Mouse (Mus musculus) cortical plate, adult 2 months (tissue): Measurements from ENCODE around the gene Strip1. TPM values are rescaled to one million over a fixed set of nuclear protein-coding genes. Genes with fewer than 3 reads are reported as not detected.

Experiments used
- H3K27ac ChIP-seq: fragments of 200-500 bp; 2 replicates; pipeline ENCODE4 v1.5.1; 2012; ENCODE audit warnings: low read length, control low read depth, inconsistent platforms; ENCODE audit not compliant: insufficient read depth
- H3K4me1 ChIP-seq: fragments of 200-500 bp; 2 replicates; pipeline ENCODE4 v1.6.1; 2011; ENCODE audit warnings: low read length; ENCODE audit not compliant: control insufficient read depth, insufficient read depth
- H3K4me3 ChIP-seq: fragments of 200-500 bp; 2 replicates; pipeline ENCODE4 v1.5.1; 2011; ENCODE audit warnings: mild to moderate bottlenecking, low read length, control low read depth; ENCODE audit not compliant: insufficient read depth
- CTCF ChIP-seq: fragments of 200-500 bp; IDR thresholded peaks from 2 replicates; pipeline ENCODE4 v1.5.1; 2011; ENCODE audit warnings: mild to moderate bottlenecking, control low read depth, low read length; ENCODE audit not compliant: insufficient read depth; ENCODE audit errors: extremely low read depth
- POLR2A ChIP-seq: fragments of 200-500 bp; IDR thresholded peaks from 2 replicates; pipeline ENCODE4 v1.6.1; 2011; ENCODE audit warnings: mild to moderate bottlenecking, low read length, control low read depth; ENCODE audit not compliant: insufficient read depth; ENCODE audit errors: extremely low read depth
- polyA plus RNA-seq: library from polyadenylated mRNA; depleted of rRNA; stranded (reverse); fragments of >200 nt; gene quantifications from 2 replicates; pipeline ENCODE4 v1.2.3, GENCODE M21; 2012

Gene Strip1
- polyA plus RNA-seq, 1 experiment: 73.7 TPM

DNA sequence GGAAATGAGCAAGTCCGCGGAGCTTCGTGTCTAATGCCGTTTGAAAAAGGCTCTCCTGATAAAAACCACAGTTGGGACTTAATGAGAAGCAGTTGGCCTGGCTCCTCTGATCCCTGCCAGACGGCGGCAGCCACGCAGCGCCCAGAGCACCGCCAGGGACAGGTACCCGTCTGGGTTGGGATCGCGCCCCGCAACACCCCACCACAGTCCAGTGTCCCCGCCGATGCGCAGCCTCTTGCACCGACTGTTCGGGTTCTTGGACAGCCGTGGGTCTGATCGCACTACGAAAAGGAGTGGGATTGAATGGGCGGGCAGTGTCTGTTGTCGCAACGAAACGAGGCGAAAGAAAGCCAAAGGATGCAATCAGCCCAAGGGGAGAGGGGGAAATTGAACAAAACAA lies 34.9 kb downstream of the Strip1 start:
- no peaks in the 10 kb centered on the region for H3K4me1 ChIP-seq
- no peak overlapping the region for H3K4me3 ChIP-seq
- no peak overlapping the region for H3K27ac ChIP-seq
- TF ChIP-seq POLR2A (no peak), CTCF (no peak)

DNA sequence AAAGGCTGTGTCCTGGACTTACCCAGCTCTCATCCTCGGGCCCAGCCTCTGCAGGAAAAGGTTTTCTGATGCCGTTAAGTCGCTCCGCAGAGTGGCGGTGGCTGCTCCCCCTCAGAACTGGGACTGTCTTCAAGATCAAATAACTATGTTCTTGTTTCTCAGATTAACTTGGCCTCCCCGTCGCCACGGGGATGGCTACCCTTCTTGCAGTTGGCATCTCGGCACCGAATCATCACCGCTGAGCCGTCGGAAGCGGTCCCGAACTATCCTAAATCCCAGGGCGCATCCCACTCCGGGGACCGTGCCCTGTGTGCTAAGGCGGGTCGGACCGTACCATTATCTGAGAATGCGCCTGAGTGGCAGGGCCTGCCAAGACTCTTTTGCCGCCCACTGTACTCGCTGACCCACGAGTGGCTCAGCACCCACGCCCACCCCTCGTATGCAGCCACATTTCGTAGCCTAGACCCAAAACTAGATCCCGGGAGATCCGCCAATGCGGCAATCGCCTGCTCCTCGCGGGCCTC lies 35.5 kb downstream of the Strip1 start:
- no peak for TF ChIP-seq CTCF
- H3K4me1 ChIP-seq: no peaks in the 10 kb centered on the region
- no peak overlapping the region for H3K27ac ChIP-seq
- H3K4me3 ChIP-seq: no peak overlapping the region

DNA sequence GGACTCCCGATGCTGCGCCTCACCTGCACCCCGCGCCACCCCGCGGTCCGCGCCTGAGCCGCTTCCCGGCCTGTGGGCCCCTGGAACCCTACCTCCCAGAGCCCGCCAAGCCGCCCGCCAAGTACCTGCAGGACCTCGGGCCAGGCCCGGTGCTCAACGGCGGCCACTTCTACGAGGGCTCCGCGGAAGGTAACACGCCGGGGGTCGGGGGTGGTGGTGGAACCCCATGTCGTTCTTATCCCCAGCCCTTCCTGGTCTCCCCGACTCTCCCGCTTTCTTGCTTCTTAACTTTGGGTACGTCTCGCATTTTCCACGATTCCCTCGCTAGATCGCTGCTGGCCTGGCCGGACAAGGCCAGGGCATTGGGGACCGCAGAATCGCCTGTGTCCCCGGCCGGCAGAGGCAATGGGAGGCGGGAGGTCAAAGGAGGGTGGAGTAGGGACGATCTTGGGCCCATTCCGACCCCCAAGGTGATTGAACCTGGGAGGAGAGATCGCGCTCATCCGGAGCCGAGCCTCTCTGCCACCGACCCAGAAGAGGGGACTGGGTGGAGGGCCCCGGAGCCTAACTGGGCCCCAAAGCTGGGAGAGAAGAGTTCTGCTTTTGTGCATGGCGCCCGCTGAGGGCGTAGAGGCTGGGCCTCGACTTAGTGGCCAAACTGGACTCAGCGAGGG lies 36.1 kb downstream of the Strip1 start:
- Histone ChIP-seq H3K27ac (no peak overlapping the region), H3K4me3 (no peak overlapping the region), H3K4me1 (no peaks in the 10 kb centered on the region)
- no peak for TF ChIP-seq CTCF
- TF ChIP-seq POLR2A: no peak

DNA sequence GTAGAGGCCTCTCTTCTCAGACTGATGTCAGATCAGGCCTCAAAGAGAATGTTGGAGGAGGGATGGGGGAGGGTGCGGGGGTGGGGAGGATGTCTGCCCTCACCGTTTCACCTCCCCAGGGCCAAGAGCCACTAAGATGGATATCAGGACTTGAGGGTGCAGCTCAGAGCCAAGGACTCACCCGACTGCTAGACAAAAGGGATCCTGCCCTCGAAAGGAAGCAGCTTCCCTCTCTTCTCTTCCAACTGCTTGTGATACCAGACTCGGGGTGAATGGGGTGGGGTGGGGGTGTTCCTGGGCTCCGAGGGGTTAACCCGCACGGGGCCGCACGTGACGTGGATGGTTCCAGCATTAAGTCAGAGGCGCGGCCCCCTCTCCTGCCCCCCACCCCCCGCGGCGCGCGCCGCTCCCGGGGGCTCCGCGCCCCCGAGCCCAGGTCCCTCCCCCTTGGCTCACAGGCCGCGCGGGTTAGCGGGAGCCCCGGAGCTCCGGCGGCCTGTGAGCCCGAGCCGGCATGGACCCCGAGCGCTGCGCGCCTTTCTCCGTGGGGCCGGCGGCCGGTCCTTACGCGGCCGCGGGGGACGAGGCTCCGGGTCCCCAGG lies 36.7 kb downstream of the Strip1 start, which contains the start of gene Alx3:
TSS of gene Alx3 (plus strand) at position 370 of the 602 bp plus-strand sequence.
- Histone ChIP-seq H3K4me1 (no peaks in the 10 kb centered on the region), H3K27ac (no peak within 1 kb of the TSS), H3K4me3 (no peak within 1 kb of the TSS)
- TF ChIP-seq CTCF (no peak), POLR2A (no peak)

DNA sequence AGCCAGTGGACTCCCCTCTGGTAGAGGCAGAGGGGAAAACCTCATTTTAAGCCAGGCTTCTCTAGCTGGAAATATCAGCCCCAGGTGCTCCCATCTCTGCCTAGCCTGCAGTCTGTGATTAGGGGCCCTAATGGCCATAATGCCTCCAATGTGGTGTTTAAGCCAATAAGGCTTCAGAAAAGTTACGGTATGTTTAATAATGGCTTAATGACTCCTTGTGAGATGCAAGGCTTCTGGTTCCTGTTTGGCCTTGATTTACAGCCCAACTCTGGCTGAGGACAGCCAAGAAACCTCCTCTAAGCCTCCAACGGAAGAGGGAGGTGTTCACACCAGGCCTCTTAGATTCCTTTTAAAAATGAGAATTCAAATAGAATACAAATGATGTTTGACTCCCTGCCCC lies 37.9 kb downstream of the Strip1 start:
- no peak overlapping the region for H3K27ac ChIP-seq
- no peak for TF ChIP-seq CTCF
- TF ChIP-seq POLR2A: no peak
- no peaks in the 10 kb centered on the region for H3K4me1 ChIP-seq
- no peak overlapping the region for H3K4me3 ChIP-seq

DNA sequence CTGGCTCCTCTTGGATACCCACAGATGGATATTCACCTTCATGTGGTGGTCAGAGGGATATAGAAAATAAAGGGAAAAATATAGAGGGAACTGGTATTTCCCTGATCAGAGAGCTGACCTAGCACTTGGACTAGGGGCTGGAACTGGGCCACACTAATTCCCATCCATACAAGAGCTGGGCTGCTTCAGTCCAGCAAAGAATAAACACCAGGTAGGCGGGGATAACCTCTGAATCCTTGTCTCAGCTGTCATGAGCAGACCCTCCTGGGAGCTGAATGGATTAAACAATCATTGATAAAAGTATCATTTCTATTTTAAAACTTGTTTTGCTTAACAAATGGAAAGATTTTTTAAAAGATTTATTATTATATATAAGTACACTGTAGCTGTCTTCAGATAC lies 39.9 kb downstream of the Strip1 start:
- Histone ChIP-seq H3K27ac (no peak overlapping the region), H3K4me3 (no peak overlapping the region), H3K4me1 (no peaks in the 10 kb centered on the region)
- TF ChIP-seq CTCF (no peak), POLR2A (no peak)

DNA sequence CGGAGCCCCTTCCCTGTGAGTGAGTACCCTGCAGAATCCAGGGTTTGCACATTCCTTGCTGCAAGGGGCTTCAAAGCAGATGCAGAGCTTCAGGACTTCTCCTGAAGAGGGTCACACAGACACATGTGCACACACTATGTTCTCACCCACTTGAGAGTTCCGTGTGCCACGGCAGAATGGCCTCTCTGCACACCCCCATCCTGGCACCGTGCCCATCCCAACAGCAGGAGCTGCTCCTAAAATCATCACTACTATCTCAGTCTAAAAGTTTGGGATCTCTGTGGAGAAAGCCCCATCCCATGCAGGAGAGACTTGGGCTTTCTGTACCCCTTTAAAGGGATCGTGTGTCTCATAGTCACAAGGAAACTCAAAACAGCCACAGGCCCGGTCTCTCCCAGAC lies 45.0 kb downstream of the Strip1 start:
- Histone ChIP-seq H3K4me1 (no peaks in the 10 kb centered on the region), H3K4me3 (no peak overlapping the region), H3K27ac (no peak overlapping the region)
- TF ChIP-seq CTCF: no peak
- TF ChIP-seq POLR2A: no peak

DNA sequence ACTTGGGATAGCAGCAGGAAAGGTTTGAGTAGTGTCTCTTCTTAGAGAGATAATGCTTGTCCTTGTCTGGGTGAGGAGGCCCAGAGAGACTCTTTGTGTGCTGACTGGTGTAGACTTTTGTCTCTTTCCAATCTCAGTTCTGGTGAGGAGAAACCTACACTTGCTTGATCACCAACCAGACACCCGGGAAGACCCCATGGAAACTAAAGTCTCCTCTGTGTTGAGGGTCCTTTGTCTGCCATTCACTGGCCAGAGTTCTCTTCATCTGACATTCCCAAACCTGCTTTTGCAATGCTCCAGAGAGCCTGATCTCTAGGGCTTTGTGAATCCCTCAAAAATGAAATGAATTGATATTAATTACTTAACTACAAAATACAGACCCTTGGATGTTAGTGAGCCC lies 47.6 kb downstream of the Strip1 start:
- TF ChIP-seq POLR2A (no peak), CTCF (no peak)
- Histone ChIP-seq H3K27ac (no peak overlapping the region), H3K4me1 (no peaks in the 10 kb centered on the region), H3K4me3 (no peak overlapping the region)

DNA sequence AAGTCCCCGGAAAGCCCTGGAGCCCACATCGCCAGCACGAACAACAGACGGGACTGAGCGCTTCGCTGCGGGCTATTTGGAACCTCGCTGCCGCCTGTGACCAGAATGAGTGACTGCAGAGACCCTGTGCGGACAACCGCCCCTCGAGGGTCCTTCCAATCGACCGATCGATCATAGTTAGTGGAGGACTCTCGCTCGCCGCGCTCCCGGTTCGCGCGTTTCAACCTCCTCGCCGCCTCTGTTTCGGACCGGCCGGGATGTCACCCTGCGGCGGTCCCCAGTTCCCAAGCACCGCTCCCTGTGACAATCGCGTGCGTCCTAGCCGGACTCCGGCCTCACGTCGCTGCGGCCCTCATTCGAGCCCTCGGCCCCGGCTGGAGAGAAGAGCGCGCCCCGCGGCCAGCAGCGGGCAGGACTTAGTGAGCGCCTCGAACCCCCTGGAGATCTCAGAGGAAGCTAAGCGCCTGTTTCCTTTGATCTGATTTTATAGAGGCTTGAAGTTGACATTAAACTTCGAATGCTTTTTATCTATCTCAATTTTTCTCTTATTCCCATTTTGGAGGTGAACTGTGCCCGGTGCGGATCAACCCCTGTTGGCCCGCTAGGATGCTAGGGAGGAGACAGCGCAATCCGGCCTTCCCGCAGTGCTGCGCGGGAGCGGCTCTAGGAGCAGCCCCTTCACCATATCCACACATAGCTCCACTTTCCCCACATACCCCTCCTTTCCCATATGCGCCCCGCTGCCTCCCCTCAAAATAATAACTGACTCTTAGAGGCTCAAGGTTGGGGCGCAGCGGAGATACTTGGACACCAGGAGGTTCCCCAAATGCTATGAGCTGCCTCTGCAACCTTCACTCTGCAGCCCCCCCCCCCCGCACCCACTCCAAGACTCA lies 48.4 kb downstream of the Strip1 start:
- Histone ChIP-seq H3K27ac (no peak overlapping the region), H3K4me3 (no peak overlapping the region), H3K4me1 (no peaks in the 10 kb centered on the region)
- TF ChIP-seq POLR2A (no peak), CTCF (no peak)
